Mouse (Mus musculus): ENCODE measurements around the gene Bex6. TPM values are rescaled to one million over a fixed set of nuclear protein-coding genes. Genes with fewer than 3 reads are reported as not detected.
A peak's percentile ranks its signal among the peaks of the same experiment; 100 is the strongest.
"Not testable (repeated sequence)": the region's sequence is repeated elsewhere in the genome, so short reads cannot be mapped to it uniquely, and the experiment has no call there.

Bex6 gene
- polyA plus RNA-seq, 1 experiment: 1.3 TPM

DNA sequence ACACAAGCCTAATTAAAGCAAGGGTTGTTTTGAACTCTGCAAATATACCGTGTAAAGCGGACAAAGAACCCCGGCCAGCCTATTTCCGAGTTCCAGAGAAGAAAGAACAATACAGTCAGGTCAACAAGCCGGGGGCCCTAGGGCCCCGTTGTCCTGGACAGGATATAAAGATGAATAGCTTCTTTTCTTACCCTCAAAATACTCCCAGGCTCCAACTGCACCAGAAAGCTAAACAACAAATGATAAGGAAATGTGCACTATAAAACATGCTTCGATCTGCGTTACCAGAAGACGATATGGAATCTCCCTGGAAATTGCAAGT, 21.3 kb downstream of the Bex6 start:
- Histone ChIP-seq H3K4me1 (peaks cover 33% of the 10 kb centered on the region), H3K27me3 (replicated peaks) (no peaks in the 10 kb centered on the region), H3K9me3 (no peaks in the 10 kb centered on the region), H3K36me3 (replicated peaks; ENCODE audit: low read length) (no peaks in the 10 kb centered on the region), H3K4me3 (replicated peaks) (no peak overlapping the region)
- no peak for TF ChIP-seq FLI1 (IDR thresholded peaks at IDR 0.05; ENCODE audit: low read length)
- TF ChIP-seq GATA1 (IDR thresholded peaks at IDR 0.05; ENCODE audit: borderline replicate concordance, low read length): no peak

- Histone ChIP-seq H3K36me3 (replicated peaks; ENCODE audit: low read length) (no peaks in the 10 kb centered on the region), H3K9me3 (0 out of 2 replicates have a peak, but pooled peaks cover 3% of the 10 kb centered on the region), H3K4me3 (replicated peaks) (peak overlapping the region; percentile 70), H3K4me1 (peaks cover 33% of the 10 kb centered on the region), H3K27me3 (replicated peaks) (peaks cover 2% of the 10 kb centered on the region)
- no peak for TF ChIP-seq GATA1 (IDR thresholded peaks at IDR 0.05; ENCODE audit: borderline replicate concordance, low read length)
- TF ChIP-seq FLI1 (IDR thresholded peaks at IDR 0.05; ENCODE audit: low read length): no peak
These were observed 23.1 kb downstream of the Bex6 start for GRCm38 (mm10) chr16:32202681-32203080.

DNA sequence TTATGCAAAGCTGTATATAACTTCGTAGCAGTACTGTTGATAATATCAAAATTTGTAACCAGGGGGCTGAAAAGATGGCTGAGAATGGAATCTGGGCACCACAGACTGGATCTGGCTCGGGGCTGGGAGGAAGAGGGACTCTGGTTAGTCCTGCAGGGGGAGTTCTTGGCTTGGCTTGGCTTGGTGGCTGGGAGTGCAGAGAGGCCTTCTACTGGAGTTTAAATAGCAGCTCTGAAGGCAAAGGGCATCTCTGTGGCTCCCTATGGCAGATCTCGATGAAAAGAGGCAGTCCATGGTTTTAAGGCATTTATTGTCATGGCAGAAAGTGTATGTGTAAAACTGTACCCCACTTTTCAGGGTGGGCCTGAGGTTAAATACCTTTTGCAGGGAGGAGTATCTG, 25.3 kb downstream of the Bex6 start:
- peaks cover 33% of the 10 kb centered on the region for H3K4me1 ChIP-seq
- no peak for TF ChIP-seq GATA1 (IDR thresholded peaks at IDR 0.05; ENCODE audit: borderline replicate concordance, low read length)
- no peak for TF ChIP-seq FLI1 (IDR thresholded peaks at IDR 0.05; ENCODE audit: low read length)
- H3K36me3 ChIP-seq (replicated peaks; ENCODE audit: low read length): peaks cover 3% of the 10 kb centered on the region
- H3K4me3 ChIP-seq (replicated peaks): no peak overlapping the region
- H3K27me3 ChIP-seq (replicated peaks): peaks cover 2% of the 10 kb centered on the region
- H3K9me3 ChIP-seq: peaks cover 15% of the 10 kb centered on the region

- TF ChIP-seq GATA1 (IDR thresholded peaks at IDR 0.05; ENCODE audit: borderline replicate concordance, low read length): no peak
- TF ChIP-seq FLI1 (IDR thresholded peaks at IDR 0.05; ENCODE audit: low read length): no peak
- H3K9me3 ChIP-seq: peaks cover 13% of the 10 kb centered on the region
- H3K4me3 ChIP-seq (replicated peaks): no peak overlapping the region
- peaks cover 19% of the 10 kb centered on the region for H3K4me1 ChIP-seq
- H3K27me3 ChIP-seq (replicated peaks): peaks cover 4% of the 10 kb centered on the region
- H3K36me3 ChIP-seq (replicated peaks; ENCODE audit: low read length): peaks cover 2% of the 10 kb centered on the region
These were observed 34.5 kb downstream of the Bex6 start for GRCm38 (mm10) chr16:32214156-32214555.

DNA sequence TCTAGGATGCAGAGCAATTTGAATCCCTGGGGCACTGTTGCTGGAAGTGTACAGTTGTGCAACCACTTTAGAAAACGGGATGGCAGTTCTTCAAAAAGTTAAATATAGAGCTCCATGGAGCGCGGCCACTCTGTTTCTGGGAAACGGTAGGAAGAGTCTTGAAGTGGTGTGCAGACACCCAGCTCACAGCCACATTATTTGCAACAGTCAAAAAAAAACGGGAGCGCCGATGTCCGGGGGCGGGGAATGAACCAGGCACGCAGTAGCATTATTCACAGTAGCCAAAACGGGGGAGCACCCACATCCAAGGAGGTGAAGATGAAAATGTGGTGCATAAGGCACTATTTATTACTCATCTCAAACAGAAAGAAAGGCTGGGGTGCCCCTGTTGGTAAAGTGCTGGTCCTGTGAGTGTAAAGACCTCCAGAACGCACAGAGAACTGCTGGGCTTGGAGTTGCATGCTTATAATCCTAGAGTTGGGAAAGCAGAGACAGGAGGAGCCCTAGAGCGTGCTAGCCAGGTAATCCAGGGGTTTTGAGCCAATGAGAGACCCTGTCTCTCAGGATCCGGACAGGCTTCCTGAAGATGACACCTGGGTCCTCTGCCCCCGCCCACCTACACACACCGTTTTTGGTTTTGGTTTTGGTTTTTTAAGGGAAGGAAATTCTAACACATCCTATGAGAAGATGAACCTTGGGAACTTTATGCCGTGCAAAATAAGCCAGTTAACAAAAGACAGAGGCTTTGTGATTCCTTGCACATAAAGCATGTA, 35.4 kb downstream of the Bex6 start:
- TF ChIP-seq FLI1 (IDR thresholded peaks at IDR 0.05; ENCODE audit: low read length): no peak
- Histone ChIP-seq H3K27me3 (replicated peaks) (peaks cover 4% of the 10 kb centered on the region), H3K36me3 (replicated peaks; ENCODE audit: low read length) (no peaks in the 10 kb centered on the region), H3K9me3 (peaks cover 6% of the 10 kb centered on the region; the same call in 1 of the 2 replicates), H3K4me3 (replicated peaks) (peak overlapping the region; percentile 23), H3K4me1 (peaks cover 19% of the 10 kb centered on the region)

DNA sequence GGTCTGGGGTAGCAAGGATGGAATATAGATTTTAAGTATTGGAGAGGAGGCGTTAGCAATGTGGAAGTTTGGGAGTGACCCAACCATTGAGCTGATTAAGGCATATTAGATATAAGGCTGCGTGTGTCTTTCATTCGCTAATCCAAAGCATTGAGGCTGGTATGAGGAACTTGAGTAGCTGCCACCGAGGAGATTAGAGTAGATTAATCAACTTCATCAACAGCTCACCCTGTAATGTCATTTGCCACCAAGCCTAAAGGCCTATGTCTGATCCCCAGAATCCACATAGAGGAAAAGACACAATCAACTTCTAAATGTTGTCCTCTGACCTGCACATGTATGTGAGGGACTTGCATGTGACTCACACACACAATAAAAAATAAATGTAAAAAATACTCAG, 42.2 kb downstream of the Bex6 start:
- Histone ChIP-seq H3K4me3 (replicated peaks) (no peak overlapping the region), H3K36me3 (replicated peaks; ENCODE audit: low read length) (no peaks in the 10 kb centered on the region), H3K27me3 (replicated peaks) (peaks cover under 1% of the 10 kb centered on the region), H3K4me1 (peaks cover 3% of the 10 kb centered on the region; the same call in 1 of the 2 replicates), H3K9me3 (peaks cover 6% of the 10 kb centered on the region; the same call in 1 of the 2 replicates)
- TF ChIP-seq GATA1 (IDR thresholded peaks at IDR 0.05; ENCODE audit: borderline replicate concordance, low read length): no peak
- TF ChIP-seq FLI1 (IDR thresholded peaks at IDR 0.05; ENCODE audit: low read length): no peak

- no peak for TF ChIP-seq GATA1 (IDR thresholded peaks at IDR 0.05; ENCODE audit: borderline replicate concordance, low read length)
- TF ChIP-seq FLI1 (IDR thresholded peaks at IDR 0.05; ENCODE audit: low read length): no peak
- H3K4me3 ChIP-seq (replicated peaks): no peak overlapping the region
- no peaks in the 10 kb centered on the region for H3K27me3 ChIP-seq (replicated peaks)
- no peaks in the 10 kb centered on the region; the same call in 1 of the 2 replicates for H3K4me1 ChIP-seq
- no peaks in the 10 kb centered on the region for H3K36me3 ChIP-seq (replicated peaks; ENCODE audit: low read length)
- peaks cover 6% of the 10 kb centered on the region; the same call in 1 of the 2 replicates for H3K9me3 ChIP-seq
These were observed 42.8 kb downstream of the Bex6 start for GRCm38 (mm10) chr16:32222399-32222798.

GRCm38 (mm10) chr16:32232050-32232449, 52.4 kb downstream of the Bex6 start:
- H3K36me3 ChIP-seq (replicated peaks; ENCODE audit: low read length): peaks cover 46% of the 10 kb centered on the region
- H3K27me3 ChIP-seq (replicated peaks); H3K4me3 ChIP-seq (replicated peaks); H3K9me3 ChIP-seq: not testable (repeated sequence)
- peaks cover 16% of the 10 kb centered on the region for H3K4me1 ChIP-seq

Other genes with a start within 250 kb of the Bex6 start
- 0.30 TPM in 1 of 2 replicates, not detected in the other for gene Pigz, start 246.0 kb upstream of the Bex6 start, polyA plus RNA-seq (2012; ENCODE audit: insufficient read depth, low replicate concordance)
- 126 and 272 TPM in 2 replicates for gene 0610012G03Rik, start 231.3 kb upstream of the Bex6 start, polyA plus RNA-seq (2012; ENCODE audit: insufficient read depth, low replicate concordance)
- 12.9 and 80.8 TPM in 2 replicates for gene Ncbp2, start 231.3 kb upstream of the Bex6 start, polyA plus RNA-seq (2012; ENCODE audit: insufficient read depth, low replicate concordance)
- gene Senp5, start 176.5 kb upstream of the Bex6 start, polyA plus RNA-seq (2012; ENCODE audit: insufficient read depth, low replicate concordance): 1.5 and 1.9 TPM in 2 replicates
- 16.0 and 24.5 TPM in 2 replicates for gene Pak2, start 100.5 kb upstream of the Bex6 start, polyA plus RNA-seq (2012; ENCODE audit: insufficient read depth, low replicate concordance)
- gene Pigx, start 80.1 kb upstream of the Bex6 start, polyA plus RNA-seq (2012; ENCODE audit: insufficient read depth, low replicate concordance): 30.0 and 61.3 TPM in 2 replicates
- gene Cep19, start 80.0 kb upstream of the Bex6 start, polyA plus RNA-seq (2012; ENCODE audit: insufficient read depth, low replicate concordance): 1.6 and 2.0 TPM in 2 replicates
- 75.8 and 110 TPM in 2 replicates for gene Nrros, start 14.2 kb upstream of the Bex6 start, polyA plus RNA-seq (2012; ENCODE audit: insufficient read depth, low replicate concordance)
- 0.95 and 2.2 TPM in 2 replicates for gene Fbxo45, start 67.3 kb downstream of the Bex6 start, polyA plus RNA-seq (2012; ENCODE audit: insufficient read depth, low replicate concordance)
- gene Wdr53, start 67.4 kb downstream of the Bex6 start, polyA plus RNA-seq (2012; ENCODE audit: insufficient read depth, low replicate concordance): 8.7 TPM in 1 of 2 replicates, not detected in the other
- not detected in 2 replicates for gene Smco1, start 91.6 kb downstream of the Bex6 start, polyA plus RNA-seq (2012; ENCODE audit: insufficient read depth, low replicate concordance)
- gene Rnf168, start 97.6 kb downstream of the Bex6 start, polyA plus RNA-seq (2012; ENCODE audit: insufficient read depth, low replicate concordance): 1.4 and 3.8 TPM in 2 replicates
- 0.23 TPM in 1 of 2 replicates, not detected in the other for gene Ubxn7, start 152.4 kb downstream of the Bex6 start, polyA plus RNA-seq (2012; ENCODE audit: insufficient read depth, low replicate concordance)
- 0.83 TPM in 1 of 2 replicates, not detected in the other for gene Tm4sf19, start 220.7 kb downstream of the Bex6 start, polyA plus RNA-seq (2012; ENCODE audit: insufficient read depth, low replicate concordance)
- gene Tctex1d2, start 239.9 kb downstream of the Bex6 start, polyA plus RNA-seq (2012; ENCODE audit: insufficient read depth, low replicate concordance): not detected in 2 replicates

Measured in megakaryocyte, embryonic 14.5 days (primary cell).